Mouse (Mus musculus) hindbrain, embryonic 12.5 days (tissue): ENCODE data around the gene Rab40c. TPM values are rescaled to one million over a fixed set of nuclear protein-coding genes. Genes with fewer than 3 reads are reported as not detected.
"Not testable (repeated sequence)": the region's sequence is repeated elsewhere in the genome, so short reads cannot be mapped to it uniquely, and the experiment has no call there.

Experiments
- ATAC-seq: fragments of 200-750 bp; cut with Nextera tagmentation; 2 replicates; pipeline ENCODE4 v1.8.0; 2017; ENCODE audit warnings: moderate TSS enrichment; ENCODE audit not compliant: low FRiP score
- H3K27ac ChIP-seq: fragments of 300-500 bp; sonication (generic); 2 replicates; pipeline ENCODE4 v1.5.1; 2016; ENCODE audit warnings: mild to moderate bottlenecking
- H3K27me3 ChIP-seq: fragments of 300-500 bp; sonication (generic); 2 replicates; pipeline ENCODE4 v1.6.1; 2016; ENCODE audit warnings: mild to moderate bottlenecking
- H3K36me3 ChIP-seq: fragments of 300-500 bp; sonication (generic); 2 replicates; pipeline ENCODE4 v1.6.1; 2016; ENCODE audit warnings: mild to moderate bottlenecking
- H3K4me1 ChIP-seq: fragments of 300-500 bp; sonication (generic); 2 replicates; pipeline ENCODE4 v1.6.1; 2016
- H3K4me2 ChIP-seq: fragments of 300-500 bp; sonication (generic); replicated peaks from 2 replicates; pipeline ENCODE4 v1.6.1; 2016; ENCODE audit warnings: mild to moderate bottlenecking
- H3K4me3 ChIP-seq: fragments of 300-500 bp; sonication (generic); 2 replicates; pipeline ENCODE4 v1.5.1; 2016; ENCODE audit warnings: mild to moderate bottlenecking
- H3K9ac ChIP-seq: fragments of 300-500 bp; sonication (generic); 2 replicates; pipeline ENCODE4 v1.6.1; 2016; ENCODE audit warnings: mild to moderate bottlenecking, moderate library complexity
- H3K9me3 ChIP-seq: fragments of 300-500 bp; sonication (generic); replicated peaks from 2 replicates; pipeline ENCODE4 v1.6.1; 2016; ENCODE audit warnings: mild to moderate bottlenecking
- WGBS: fragments of 180-500 bp; shearing (Covaris S2); methylation state at CpG from one replicate; pipeline ENCODE4 v1.1.7; 2016; 5-methylcytosine and 5-hydroxymethylcytosine counted together
- polyA plus RNA-seq: library from polyadenylated mRNA; unstranded; fragments of >200 nt; fragmentation: Nextera tagmentation; extraction: Ambion mirVana; gene quantifications from 2 replicates; pipeline ENCODE4 v1.2.1, GENCODE M21; 2016

The Rab40c gene
- polyA plus RNA-seq, 1 experiment from 2014 or later, result 43.6 TPM

DNA sequence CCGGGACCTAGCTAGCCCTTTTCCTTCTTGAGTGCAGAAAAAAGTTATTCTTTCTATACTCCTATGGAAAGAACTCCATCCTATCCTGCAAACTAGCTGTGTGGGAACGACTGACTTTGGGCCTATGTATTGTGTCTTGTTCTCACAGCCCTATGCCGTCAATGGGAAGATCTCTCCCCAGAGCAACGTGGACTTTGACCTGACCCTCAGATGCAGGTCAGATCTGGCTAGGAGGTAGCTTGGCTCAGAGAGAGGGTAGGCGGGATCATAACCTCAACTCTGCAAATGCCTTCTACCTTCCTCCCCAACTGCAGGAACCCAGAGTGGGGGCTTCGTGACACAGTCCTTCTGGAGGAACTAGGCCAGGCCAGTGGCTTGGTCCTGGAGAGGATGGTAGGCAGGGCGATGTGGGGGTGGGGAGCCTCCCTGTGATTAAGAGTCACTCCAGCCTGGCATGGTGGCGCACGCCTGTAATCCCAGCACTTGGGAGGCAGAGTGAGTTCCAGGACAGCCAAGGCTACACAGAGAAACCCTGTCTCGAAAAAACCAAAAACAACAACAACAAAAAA lies 43.1 kb downstream of the Rab40c start:
- peak overlapping the region; percentile 93 for H3K4me2 ChIP-seq
- H3K9ac ChIP-seq, result peak overlapping the region; percentile 81
- H3K36me3 ChIP-seq, result peaks cover 16% of the 10 kb centered on the region
- H3K4me1 ChIP-seq, result peaks cover 37% of the 10 kb centered on the region
- WGBS, result 57% methylated on average over 10 of the region's 10 CpGs
- ATAC-seq, result no peak
- H3K9me3 ChIP-seq, result no peaks in the 10 kb centered on the region
- H3K27me3 ChIP-seq, result no peaks in the 10 kb centered on the region
- peak overlapping the region; percentile 79 for H3K4me3 ChIP-seq
- H3K27ac ChIP-seq, result peak overlapping the region; percentile 96; the same call in 1 of the 2 replicates

- WGBS, result 2% methylated on average over 59 of the region's 59 CpGs
- ATAC-seq, result peak; percentile 93
- peak overlapping the region; percentile 81 for H3K9ac ChIP-seq
- no peaks in the 10 kb centered on the region for H3K9me3 ChIP-seq
- peak overlapping the region; percentile 93 for H3K4me2 ChIP-seq
- peak overlapping the region; percentile 96 for H3K27ac ChIP-seq
- H3K4me1 ChIP-seq, result peaks cover 28% of the 10 kb centered on the region
- H3K36me3 ChIP-seq, result peaks cover 16% of the 10 kb centered on the region
- no peaks in the 10 kb centered on the region for H3K27me3 ChIP-seq
- peak overlapping the region; percentile 79 for H3K4me3 ChIP-seq
Measured at GRCm38 (mm10) chr17:25875171-25876136, 44.1 kb downstream of the Rab40c start.

DNA sequence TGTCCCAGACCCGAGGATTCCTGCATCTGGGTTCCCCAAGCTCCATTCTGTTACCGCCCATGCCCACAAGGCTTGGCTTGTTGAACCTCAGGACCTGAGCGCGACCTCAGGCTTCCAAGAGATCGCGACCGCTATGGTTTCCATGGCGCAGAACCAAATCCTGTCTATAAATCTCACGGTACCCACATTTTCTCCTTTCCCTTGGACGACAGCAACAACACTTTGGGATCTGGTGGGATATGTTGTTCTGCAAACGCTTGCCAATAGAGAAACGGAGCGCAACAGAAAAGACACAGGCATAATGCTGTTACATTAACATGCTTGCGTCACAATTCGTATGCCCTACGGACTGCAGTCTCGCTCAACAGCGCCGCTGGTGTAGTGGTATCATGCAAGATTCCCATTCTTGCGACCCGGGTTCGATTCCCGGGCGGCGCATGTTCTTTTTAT lies 44.8 kb downstream of the Rab40c start, which contains the start of gene Mettl26:
Mettl26 (plus strand) TSS at position 354 of the 450 bp plus-strand sequence.
- Histone ChIP-seq H3K4me1 (peaks cover 23% of the 10 kb centered on the region), H3K9ac (peak within 1 kb of the TSS; percentile 81), H3K27ac (peak within 1 kb of the TSS; percentile 96), H3K4me2 (peak within 1 kb of the TSS; percentile 93), H3K27me3 (no peaks in the 10 kb centered on the region), H3K4me3 (peak within 1 kb of the TSS; percentile 79), H3K36me3 (peaks cover 16% of the 10 kb centered on the region), H3K9me3 (no peaks in the 10 kb centered on the region)
- peak; percentile 73 for ATAC-seq
- WGBS, result under 1% methylated on average over 25 of the region's 25 CpGs

- Histone ChIP-seq H3K36me3 (peaks cover 15% of the 10 kb centered on the region), H3K9ac (peak overlapping the region; percentile 59), H3K4me1 (peaks cover 23% of the 10 kb centered on the region), H3K4me3 (peak overlapping the region; percentile 79), H3K27me3 (no peaks in the 10 kb centered on the region), H3K9me3 (no peaks in the 10 kb centered on the region), H3K4me2 (peak overlapping the region; percentile 93), H3K27ac (peak overlapping the region; percentile 96)
- 8% methylated on average over 14 of the region's 14 CpGs for WGBS
- ATAC-seq, result no peak; the same call in 1 of the 2 replicates
Measured at GRCm38 (mm10) chr17:25874148-25874720, 45.3 kb downstream of the Rab40c start.

DNA sequence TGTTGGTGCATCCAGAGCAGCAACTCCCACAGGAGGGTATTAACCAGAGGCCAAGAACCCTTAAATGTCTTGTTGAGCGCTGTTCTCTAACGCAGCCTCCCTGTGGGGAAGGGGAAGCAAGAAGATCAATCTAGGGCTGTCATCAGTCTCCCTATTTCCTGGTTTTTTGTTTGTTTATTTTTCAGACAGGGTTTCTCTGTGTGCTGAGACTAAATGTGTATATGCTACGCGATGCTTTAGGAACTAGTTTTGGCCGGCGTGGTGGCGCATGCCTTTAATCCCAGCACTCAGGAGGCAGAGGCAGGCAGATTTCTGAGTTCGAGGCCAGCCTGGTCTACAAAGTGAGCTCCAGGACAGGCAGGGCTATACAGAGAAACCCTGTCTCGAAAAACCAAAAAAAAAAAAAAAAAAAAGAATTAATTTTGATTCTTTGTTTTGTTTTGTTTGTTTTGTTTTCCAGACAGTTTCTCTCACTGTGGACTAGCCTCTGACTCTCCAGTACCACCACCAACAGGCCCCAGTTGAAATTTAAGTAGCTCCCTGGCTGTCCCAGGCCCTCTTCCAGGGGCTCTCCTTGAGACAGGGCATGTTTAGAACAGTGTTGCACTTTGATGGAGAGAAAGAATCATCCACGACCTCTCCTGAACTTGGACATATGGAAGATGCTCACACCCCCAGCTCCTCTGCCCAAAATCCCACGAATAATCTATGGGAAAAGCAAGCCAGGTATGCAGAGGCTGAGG lies 46.0 kb downstream of the Rab40c start:
- H3K9ac ChIP-seq, result peak overlapping the region; percentile 59; the same call in 1 of the 2 replicates
- 70% methylated on average over 11 of the region's 11 CpGs for WGBS
- H3K9me3 ChIP-seq, result no peaks in the 10 kb centered on the region
- H3K27ac ChIP-seq, result 0 out of 2 replicates have a peak overlapping the region, but pooled peaks have one; percentile 96
- H3K27me3 ChIP-seq, result no peaks in the 10 kb centered on the region
- no peak for ATAC-seq
- peak overlapping the region; percentile 93 for H3K4me2 ChIP-seq
- H3K4me3 ChIP-seq, result peak overlapping the region; percentile 79; the same call in 1 of the 2 replicates
- H3K4me1 ChIP-seq, result peaks cover 25% of the 10 kb centered on the region
- peaks cover 8% of the 10 kb centered on the region for H3K36me3 ChIP-seq

- no peak overlapping the region for H3K4me2 ChIP-seq
- peaks cover 32% of the 10 kb centered on the region for H3K4me1 ChIP-seq
- H3K9me3 ChIP-seq, result no peaks in the 10 kb centered on the region
- WGBS, result 76% methylated on average over 3 of the region's 3 CpGs
- H3K27ac ChIP-seq, result no peak overlapping the region
- no peak overlapping the region for H3K4me3 ChIP-seq
- no peak for ATAC-seq
- no peaks in the 10 kb centered on the region; the same call in 1 of the 2 replicates for H3K27me3 ChIP-seq
- H3K9ac ChIP-seq, result no peak overlapping the region
- peaks cover 1% of the 10 kb centered on the region for H3K36me3 ChIP-seq
Measured at GRCm38 (mm10) chr17:25872676-25873075, 46.9 kb downstream of the Rab40c start.

- H3K27me3 ChIP-seq, H3K36me3 ChIP-seq, H3K9ac ChIP-seq, H3K4me2 ChIP-seq, H3K9me3 ChIP-seq, ATAC-seq, H3K27ac ChIP-seq, H3K4me3 ChIP-seq: not testable (repeated sequence)
- H3K4me1 ChIP-seq, result peaks cover 27% of the 10 kb centered on the region
Measured at GRCm38 (mm10) chr17:25871566-25871965, 48.0 kb downstream of the Rab40c start.

DNA sequence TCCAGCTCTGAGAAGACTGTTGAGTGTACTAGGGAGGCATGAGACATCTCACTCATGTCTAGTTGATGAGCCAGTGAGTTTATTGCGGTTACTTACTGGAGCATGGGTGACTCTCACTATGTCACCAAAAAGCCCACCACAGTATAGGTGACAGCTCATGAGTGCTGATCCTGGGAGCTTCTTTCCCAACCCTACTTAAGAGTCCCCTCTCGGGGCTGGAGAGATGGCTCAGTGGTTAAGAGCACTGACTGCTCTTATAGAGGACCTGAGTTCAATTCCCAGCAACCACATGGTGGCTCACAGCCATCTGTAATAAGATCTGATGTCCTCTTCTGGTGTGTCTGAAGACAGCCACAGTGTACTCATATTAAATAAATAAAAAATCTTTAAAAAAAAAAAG lies 49.6 kb downstream of the Rab40c start:
- 79% methylated on average over 2 of the region's 2 CpGs for WGBS
- no peak for ATAC-seq
- H3K36me3 ChIP-seq, result no peaks in the 10 kb centered on the region

GRCm38 (mm10) chr17:25869498-25869897 lies 50.0 kb downstream of the Rab40c start:
- no peaks in the 10 kb centered on the region; the same call in 1 of the 2 replicates for H3K27me3 ChIP-seq
- H3K4me3 ChIP-seq, result no peak overlapping the region
- no peak for ATAC-seq
- peaks cover 18% of the 10 kb centered on the region for H3K4me1 ChIP-seq
- no peaks in the 10 kb centered on the region for H3K36me3 ChIP-seq
- no peak overlapping the region for H3K9ac ChIP-seq
- H3K27ac ChIP-seq, result no peak overlapping the region
- H3K9me3 ChIP-seq, result no peaks in the 10 kb centered on the region
- WGBS, result 89% methylated on average over 8 of the region's 8 CpGs
- H3K4me2 ChIP-seq, result no peak overlapping the region

More for the DNA sequence above, 49.6 kb downstream of the Rab40c start:
- peaks cover 18% of the 10 kb centered on the region for H3K4me1 ChIP-seq
- no peaks in the 10 kb centered on the region for H3K9me3 ChIP-seq
- H3K9ac ChIP-seq, result no peak overlapping the region
- H3K27me3 ChIP-seq, result no peaks in the 10 kb centered on the region; the same call in 1 of the 2 replicates
- no peak overlapping the region for H3K4me2 ChIP-seq
- no peak overlapping the region for H3K27ac ChIP-seq
- H3K4me3 ChIP-seq, result no peak overlapping the region

DNA sequence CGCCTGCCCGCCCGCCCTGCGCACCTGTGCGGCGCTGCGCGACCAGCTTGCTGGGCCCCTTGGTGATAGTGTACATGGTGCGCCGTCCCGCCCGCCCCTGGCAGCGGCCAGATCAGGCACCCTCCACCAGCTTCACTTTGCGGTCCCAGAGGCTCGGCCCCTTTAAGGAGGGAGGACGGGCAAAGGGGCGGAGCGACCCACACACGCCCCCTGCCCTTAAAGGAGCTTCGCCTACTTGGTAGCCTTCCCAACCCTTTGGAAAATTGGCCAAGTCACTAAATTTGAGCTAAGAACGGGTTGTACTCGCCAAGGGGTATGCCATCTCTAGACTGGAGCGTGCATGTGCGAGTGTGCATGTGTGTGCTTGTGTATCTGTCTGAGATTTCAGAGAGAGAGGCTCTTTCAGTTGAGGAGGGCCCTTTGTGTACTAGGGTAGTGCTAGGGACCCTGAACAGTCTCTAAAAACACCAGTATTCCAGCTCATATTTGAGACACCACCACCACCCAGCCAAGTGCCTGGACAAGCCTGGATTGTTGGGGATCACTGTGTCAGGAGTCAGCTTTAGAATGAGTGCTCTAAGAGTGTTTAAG lies 50.8 kb downstream of the Rab40c start, which contains the start of gene Mcrip2:
Mcrip2 (minus strand) TSS at position 164 of the 591 bp plus-strand sequence.
- Histone ChIP-seq H3K4me3 (peak within 1 kb of the TSS; percentile 81), H3K9me3 (no peaks in the 10 kb centered on the region), H3K4me2 (peak within 1 kb of the TSS; percentile 99), H3K27me3 (no peaks in the 10 kb centered on the region; the same call in 1 of the 2 replicates), H3K4me1 (peaks cover 11% of the 10 kb centered on the region), H3K9ac (peak within 1 kb of the TSS; percentile 70), H3K36me3 (no peaks in the 10 kb centered on the region), H3K27ac (peak within 1 kb of the TSS; percentile 58)
- ATAC-seq, result peak; percentile 84
- under 1% methylated on average over 21 of the region's 24 CpGs for WGBS
